In genomic region chr5:100155646-100156045, GRCm38 (mm10) we compare ENCODE assay signal across 24 mouse cellular contexts.
"Had no signal": no experiment of that assay in that cellular context is flagged by ENCODE, and none has a peak within 500 bp of the region (broad histone marks: within the 10 kb centered on the region; RNA-seq: fewer than 3 reads in every experiment).

No protein-coding gene starts in this region.

- H3K4me1 ChIP-seq: liver, embryonic 13.5 days had no signal

- H3K27me3 ChIP-seq: hindbrain, embryonic 15.5 days had no signal

- H3K27ac ChIP-seq: heart, adult 2 months; heart, embryonic 13.5 days; heart, embryonic 15.5 days; hindbrain, embryonic 13.5 days; hindbrain, embryonic 15.5 days; hindbrain, postnatal 0 days; kidney, embryonic 15.5 days; kidney, postnatal 0 days; left cerebral cortex, adult 2 months; limb, embryonic 10.5 days; limb, embryonic 12.5 days; liver, embryonic 13.5 days had no signal

- H3K4me3 ChIP-seq: heart, adult 2 months; heart, embryonic 13.5 days; heart, embryonic 15.5 days; hindbrain, embryonic 13.5 days; hindbrain, embryonic 15.5 days; kidney, embryonic 15.5 days; left cerebral cortex, adult 2 months; limb, embryonic 10.5 days; limb, embryonic 12.5 days; liver, embryonic 13.5 days had no signal

- H3K36me3 ChIP-seq: heart, embryonic 13.5 days; heart, embryonic 15.5 days; hindbrain, embryonic 13.5 days; hindbrain, embryonic 15.5 days; kidney, embryonic 15.5 days; limb, embryonic 10.5 days; limb, embryonic 12.5 days; liver, embryonic 13.5 days had no signal

- DNase-seq: gastrocnemius, postnatal 14 days; gastrocnemius, postnatal 36 days; heart, adult 2 months; heart, postnatal 14 days; heart, postnatal 36 days; kidney, adult 11 months; kidney, adult 2 months; kidney, adult 9 months; kidney, postnatal 14 days; kidney, postnatal 36 days; layer of hippocampus, postnatal 36 days; liver; liver, embryonic 13.5 days had no signal

- ATAC-seq: hindbrain, postnatal 0 days; intestine, embryonic 16.5 days had no signal
